Mouse (Mus musculus) kidney, postnatal 0 days (tissue): Measurements from ENCODE around the gene Cluh. TPM values are rescaled to one million over a fixed set of nuclear protein-coding genes. Genes with fewer than 3 reads are reported as not detected.

Experiments
- ATAC-seq: fragments of 200-750 bp; cut with Nextera tagmentation; replicated peaks from 2 replicates; pipeline ENCODE4 v1.8.0; 2017; ENCODE audit warnings: low read depth, moderate number of reproducible peaks, moderate TSS enrichment, moderate library complexity; ENCODE audit not compliant: low FRiP score
- DNase-seq: peaks from one replicate; pipeline ENCODE4 v3.0.0-alpha.2; 2016; ENCODE audit warnings: low spot score
- H3K27ac ChIP-seq: fragments of 300-500 bp; sonication (generic); 2 replicates; pipeline ENCODE4 v1.5.1; 2014; ENCODE audit warnings: mild to moderate bottlenecking
- H3K27me3 ChIP-seq: fragments of 300-500 bp; sonication (generic); 2 replicates; pipeline ENCODE4 v1.6.1; 2014; ENCODE audit warnings: low read length, mixed read lengths; ENCODE audit not compliant: insufficient read depth
- H3K36me3 ChIP-seq: fragments of 300-500 bp; sonication (generic); 2 replicates; pipeline ENCODE4 v1.6.1; 2014; ENCODE audit warnings: low read length, mixed read lengths; ENCODE audit not compliant: insufficient read depth
- H3K4me1 ChIP-seq: fragments of 300-500 bp; sonication (generic); replicated peaks from 2 replicates; pipeline ENCODE4 v1.6.1; 2014; ENCODE audit warnings: antibody characterized with exemption, low read length, mixed read lengths; ENCODE audit not compliant: insufficient read depth
- H3K4me2 ChIP-seq: fragments of 300-500 bp; sonication (generic); 2 replicates; pipeline ENCODE4 v1.6.1; 2014; ENCODE audit warnings: mild to moderate bottlenecking, low read length, moderate library complexity, mixed read lengths
- H3K4me3 ChIP-seq: fragments of 300-500 bp; sonication (generic); replicated peaks from 2 replicates; pipeline ENCODE4 v1.5.1; 2014; ENCODE audit warnings: low read depth, low read length
- H3K9ac ChIP-seq: fragments of 300-500 bp; sonication (generic); 2 replicates; pipeline ENCODE4 v1.6.1; 2014; ENCODE audit warnings: low read depth, low read length
- H3K9me3 ChIP-seq: fragments of 300-500 bp; sonication (generic); replicated peaks from 2 replicates; pipeline ENCODE4 v1.6.1; 2016; ENCODE audit warnings: low read length, inconsistent platforms, mixed read lengths
- CTCF ChIP-seq: IDR thresholded peaks from 2 replicates; pipeline ENCODE4 v1.5.1; 2016; ENCODE audit warnings: antibody characterized with exemption, low read depth, mild to moderate bottlenecking, moderate library complexity
- WGBS: fragments of 180-500 bp; shearing (Covaris S2); extraction: QIAGEN DNeasy Blood & Tissue Kit; methylation state at CpG from one replicate; pipeline ENCODE4 v1.1.7; 2014; 5-methylcytosine and 5-hydroxymethylcytosine counted together
- polyA plus RNA-seq: library from polyadenylated mRNA; unstranded; fragments of >200 nt; fragmentation: Nextera tagmentation; extraction: Ambion mirVana; gene quantifications from 2 replicates; pipeline ENCODE4 v1.2.1, GENCODE M21; 2015

Cluh gene
- polyA plus RNA-seq, 1 experiment from 2014 or later: 32.6 TPM

GRCm38 (mm10) chr11:74627481-74627880 lies 21.8 kb upstream of the Cluh start:
- Histone ChIP-seq H3K9ac (no peak overlapping the region), H3K4me3 (no peak overlapping the region), H3K36me3 (no peaks in the 10 kb centered on the region), H3K4me2 (no peak overlapping the region), H3K4me1 (no peaks in the 10 kb centered on the region), H3K9me3 (no peaks in the 10 kb centered on the region), H3K27me3 (no peaks in the 10 kb centered on the region), H3K27ac (no peak overlapping the region)
- no peak for DNase-seq
- ATAC-seq: no peak
- TF ChIP-seq CTCF: no peak
- 69% methylated on average over 3 of the region's 3 CpGs for WGBS

DNA sequence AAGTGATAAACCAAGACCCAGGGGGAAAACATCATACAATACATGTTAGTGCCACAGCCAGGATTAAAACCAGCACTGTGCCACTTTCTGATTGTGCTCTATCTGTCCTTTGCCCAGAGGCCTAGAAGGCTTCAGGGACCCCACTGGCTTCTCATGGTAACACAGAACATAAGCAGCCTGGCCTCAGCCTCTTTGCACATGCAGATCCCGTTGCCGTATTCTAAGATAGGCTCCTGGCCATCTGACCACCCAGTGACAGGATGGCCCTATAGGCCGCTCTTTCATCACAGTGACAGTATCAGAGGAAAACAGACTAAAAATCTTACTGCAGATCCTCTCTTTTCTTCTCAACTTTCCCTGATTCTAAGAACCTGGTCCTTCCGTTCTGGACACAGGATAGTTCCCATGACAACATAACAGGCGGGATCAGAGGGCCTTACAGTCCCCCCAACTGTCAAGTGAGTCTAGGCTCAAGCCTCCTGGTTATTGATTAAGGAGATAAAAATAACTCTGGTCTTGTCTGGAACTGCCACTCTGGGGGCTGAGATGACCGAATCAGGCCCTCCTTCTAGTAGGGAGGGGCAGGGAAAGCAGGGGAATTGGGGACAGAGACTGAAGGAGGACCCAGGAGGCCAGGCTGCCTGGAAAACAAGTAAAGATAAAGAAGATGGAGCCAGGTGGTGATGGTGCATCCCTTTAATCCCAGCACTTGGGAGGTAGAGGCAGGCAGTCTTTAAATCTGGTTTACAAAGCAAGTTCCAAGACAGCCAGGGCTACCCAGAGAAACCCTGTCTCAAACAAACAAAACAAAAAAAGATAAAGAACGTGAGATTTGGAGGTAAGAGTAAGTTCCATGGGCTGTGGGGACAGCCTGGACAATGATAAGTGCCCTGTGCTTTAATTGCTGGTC lies 17.2 kb upstream of the Cluh start:
- Histone ChIP-seq H3K27ac (no peak overlapping the region), H3K36me3 (no peaks in the 10 kb centered on the region), H3K9me3 (no peaks in the 10 kb centered on the region), H3K9ac (no peak overlapping the region), H3K4me2 (no peak overlapping the region), H3K27me3 (no peaks in the 10 kb centered on the region), H3K4me1 (no peaks in the 10 kb centered on the region), H3K4me3 (no peak overlapping the region)
- WGBS: 74% methylated on average over 7 of the region's 7 CpGs
- ATAC-seq: no peak
- no peak for TF ChIP-seq CTCF
- DNase-seq: no peak

DNA sequence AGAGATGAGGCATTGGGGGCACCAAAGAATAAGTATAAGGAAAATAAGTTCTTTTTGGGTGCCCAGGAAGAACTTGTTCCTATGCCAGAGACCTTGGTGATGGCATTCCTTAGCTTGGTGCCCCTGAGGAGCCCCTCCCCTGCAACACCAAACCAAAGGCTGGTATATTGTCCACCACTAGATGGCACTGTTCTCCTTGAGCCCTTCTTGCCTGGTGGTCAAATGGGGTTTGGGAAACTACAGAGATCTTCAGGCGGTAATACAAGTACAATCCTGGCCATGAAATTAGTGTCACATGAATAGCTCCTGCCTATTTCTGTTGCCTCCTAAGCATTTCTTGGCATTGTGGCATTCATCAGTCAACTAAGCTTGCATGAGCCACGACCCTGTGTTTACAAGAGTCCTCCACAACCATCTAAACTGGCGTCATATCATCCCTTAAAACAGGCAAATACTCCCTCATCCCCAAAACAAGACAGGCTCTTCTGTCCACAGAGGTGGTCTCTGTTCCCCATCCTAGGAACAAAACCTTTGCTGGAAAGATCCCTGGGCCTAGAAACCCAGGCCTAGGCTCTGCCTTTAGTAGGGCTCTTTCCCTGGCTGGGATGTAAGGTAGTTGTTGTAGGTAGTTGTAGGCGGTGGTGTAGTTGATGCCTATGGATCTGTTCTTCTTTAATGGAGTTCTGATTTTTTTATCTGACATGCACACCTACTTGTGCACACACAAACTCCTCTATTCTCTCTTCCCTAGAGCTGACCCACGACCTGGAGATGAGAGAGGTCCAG lies 14.6 kb upstream of the Cluh start:
- Histone ChIP-seq H3K4me2 (no peak overlapping the region), H3K27me3 (no peaks in the 10 kb centered on the region), H3K36me3 (no peaks in the 10 kb centered on the region), H3K27ac (no peak overlapping the region), H3K4me1 (peaks cover 11% of the 10 kb centered on the region; the same call in 1 of the 2 replicates), H3K4me3 (no peak overlapping the region), H3K9me3 (no peaks in the 10 kb centered on the region), H3K9ac (no peak overlapping the region)
- ATAC-seq: no peak
- peak; percentile 97 for TF ChIP-seq CTCF
- peak; percentile 94 for DNase-seq
- 69% methylated on average over 5 of the region's 5 CpGs for WGBS

DNA sequence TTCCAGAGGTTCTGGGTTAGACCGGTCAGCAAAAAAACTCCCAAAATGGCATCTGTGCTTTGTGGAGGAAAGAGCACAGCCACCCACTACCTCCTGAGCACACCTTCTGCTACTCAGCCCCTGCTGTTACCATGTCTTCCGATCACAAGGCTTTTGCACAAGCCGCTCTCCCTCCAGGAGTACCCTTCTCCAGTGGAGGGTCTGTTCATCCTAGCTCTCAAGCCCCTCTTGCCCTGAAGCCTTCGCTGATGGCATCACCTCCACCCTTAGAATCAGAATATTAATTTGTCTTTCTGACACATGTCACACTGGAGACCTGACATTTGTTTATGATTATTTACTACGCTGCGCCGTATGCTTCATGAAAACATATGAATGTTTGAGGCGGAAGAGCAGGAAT lies 11.8 kb upstream of the Cluh start:
- ATAC-seq (no peak), DNase-seq (no peak)
- no peaks in the 10 kb centered on the region for H3K9me3 ChIP-seq
- H3K4me3 ChIP-seq: peak overlapping the region; percentile 66
- peak overlapping the region; percentile 81 for H3K4me2 ChIP-seq
- TF ChIP-seq CTCF: no peak
- 18% methylated on average over 8 of the region's 8 CpGs for WGBS
- H3K36me3 ChIP-seq: no peaks in the 10 kb centered on the region
- H3K27ac ChIP-seq: 0 out of 2 replicates have a peak overlapping the region, but pooled peaks have one; percentile 86
- no peaks in the 10 kb centered on the region for H3K27me3 ChIP-seq
- H3K9ac ChIP-seq: peak overlapping the region; percentile 75
- H3K4me1 ChIP-seq: peaks cover 11% of the 10 kb centered on the region; the same call in 1 of the 2 replicates

DNA sequence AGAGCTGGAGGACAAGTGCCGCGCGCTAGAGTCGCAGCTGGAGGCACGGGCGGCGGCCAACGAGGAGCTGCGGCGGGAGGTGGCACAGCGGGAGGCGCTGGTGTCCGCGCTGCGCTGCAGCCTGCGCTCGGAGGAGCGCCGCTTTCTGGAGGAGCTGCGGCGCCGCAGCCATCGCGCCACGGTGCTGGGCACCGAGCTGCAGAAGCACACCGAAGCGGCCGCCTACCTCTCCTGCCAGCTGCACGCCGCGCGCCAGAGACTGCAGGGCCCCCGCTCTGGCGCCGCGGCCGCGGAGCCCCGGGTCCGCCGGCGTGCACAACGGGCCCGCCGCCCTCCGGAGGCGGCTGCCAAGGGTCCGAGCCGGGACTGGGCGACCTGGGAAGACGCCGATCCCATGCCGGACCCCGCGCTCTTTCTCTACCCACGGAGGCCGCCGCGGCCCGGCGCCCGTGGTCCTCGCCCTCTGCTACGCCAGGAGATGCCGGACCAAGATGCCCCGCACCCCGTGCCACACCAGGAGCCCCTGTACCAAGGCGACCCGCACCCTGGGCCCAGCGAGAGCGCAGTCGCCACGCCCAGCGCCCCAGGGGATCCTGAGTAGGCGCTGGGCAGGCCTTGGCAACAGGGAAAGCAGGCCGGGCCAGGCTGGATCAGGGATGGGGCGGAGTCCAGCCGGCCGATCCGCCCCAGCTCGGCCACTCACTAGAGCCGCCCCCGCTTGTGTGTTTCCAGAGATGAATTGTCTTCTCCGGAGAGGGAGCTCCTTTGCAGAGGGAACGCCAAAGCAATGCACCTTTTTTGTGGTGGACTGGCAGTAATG lies 11.1 kb upstream of the Cluh start:
- peak; percentile 92 for DNase-seq
- TF ChIP-seq CTCF: peak; percentile 59; the same call in 1 of the 2 replicates
- H3K9me3 ChIP-seq: no peaks in the 10 kb centered on the region
- ATAC-seq: peak; percentile 94
- no peaks in the 10 kb centered on the region for H3K36me3 ChIP-seq
- H3K4me1 ChIP-seq: peaks cover 11% of the 10 kb centered on the region; the same call in 1 of the 2 replicates
- H3K27me3 ChIP-seq: no peaks in the 10 kb centered on the region
- peak overlapping the region; percentile 75 for H3K9ac ChIP-seq
- under 1% methylated on average over 81 of the region's 86 CpGs for WGBS
- H3K4me2 ChIP-seq: peak overlapping the region; percentile 81
- H3K4me3 ChIP-seq: peak overlapping the region; percentile 66
- peak overlapping the region; percentile 86 for H3K27ac ChIP-seq
